Mouse (Mus musculus): Measurements from ENCODE around the gene Lemd1. TPM values are rescaled to one million over a fixed set of nuclear protein-coding genes. Genes with fewer than 3 reads are reported as not detected.

Gene Lemd1
- polyA plus RNA-seq, 1 experiment, result not detected

GRCm38 (mm10) chr1:132308674-132309073 is 117.4 kb downstream of the Lemd1 start:
- no peak overlapping the region for H3K4me3 ChIP-seq (replicated peaks)
- H3K27me3 ChIP-seq (ENCODE audit: control insufficient read depth), result peaks cover 50% of the 10 kb centered on the region
- TF ChIP-seq GATA1 (IDR thresholded peaks at IDR 0.05; ENCODE audit: low read length) (no peak), TAL1 (IDR thresholded peaks at IDR 0.05; ENCODE audit: low read length) (no peak)
- no peaks in the 10 kb centered on the region for H3K36me3 ChIP-seq (ENCODE audit: control insufficient read depth)
- peaks cover 2% of the 10 kb centered on the region; the same call in 1 of the 2 replicates for H3K4me1 ChIP-seq (ENCODE audit: control insufficient read depth)
- no peaks in the 10 kb centered on the region for H3K9me3 ChIP-seq (ENCODE audit: control insufficient read depth, low read length)

Other genes with a start within 250 kb of the Lemd1 start
- 0.02 and 0.03 TPM in 2 replicates for gene Slc45a3, start 228.5 kb upstream of the Lemd1 start, polyA plus RNA-seq (2012)
- gene Elk4, start 183.8 kb upstream of the Lemd1 start, polyA plus RNA-seq (2012), result 0.15 and 0.38 TPM in 2 replicates
- not detected in 2 replicates for gene Mfsd4a, start 123.4 kb upstream of the Lemd1 start, polyA plus RNA-seq (2012)
- gene Cdk18, start 51.7 kb upstream of the Lemd1 start, polyA plus RNA-seq (2012), result not detected in 2 replicates
- 0.01 TPM in 1 of 2 replicates, not detected in the other for gene AC124108.1, start within 50 bp of the Lemd1 start, polyA plus RNA-seq (2012)
- gene Gm10188, start 38.3 kb downstream of the Lemd1 start, polyA plus RNA-seq (2012), result not detected in 2 replicates
- gene Klhdc8a, start 107.2 kb downstream of the Lemd1 start, polyA plus RNA-seq (2012), result not detected in 2 replicates
- gene Nuak2, start 124.7 kb downstream of the Lemd1 start, polyA plus RNA-seq (2012), result 0.02 TPM in 1 of 2 replicates, not detected in the other
- 409 and 495 TPM in 2 replicates for gene Tmcc2, start 199.8 kb downstream of the Lemd1 start, polyA plus RNA-seq (2012)
- gene Dstyk, start 226.1 kb downstream of the Lemd1 start, polyA plus RNA-seq (2012), result 0.07 and 0.09 TPM in 2 replicates